Comparison of ENCODE assay signal across 9 mouse cellular contexts in the genomic region with DNA sequence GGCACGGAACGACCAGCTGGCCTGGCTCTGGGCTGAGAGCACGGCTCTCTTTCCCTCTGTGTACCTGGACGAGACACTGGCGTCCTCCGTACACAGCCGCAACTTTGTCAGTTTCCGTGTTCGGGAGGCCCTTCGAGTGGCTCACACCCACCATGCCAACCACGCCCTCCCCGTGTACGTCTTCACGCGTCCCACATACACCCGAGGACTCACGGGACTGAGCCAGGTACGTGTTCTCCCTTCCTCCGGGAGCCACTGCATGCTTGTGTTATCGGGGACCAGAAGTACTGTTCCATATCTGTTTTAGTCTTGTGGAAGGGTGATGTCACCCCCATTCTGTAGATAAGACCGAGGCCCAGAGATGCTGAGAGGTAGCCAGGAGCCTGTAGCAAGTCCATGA. TPM values are rescaled to one million over a fixed set of nuclear protein-coding genes. Genes with fewer than 3 reads are reported as not detected.
DNase-seq lines count a peak whose midpoint lies in the region; ATAC-seq and TF ChIP-seq lines count a peak whose summit lies in the region.
"Had no signal": no experiment of that assay in that cellular context is flagged by ENCODE, and none has a peak within 500 bp of the region (broad histone marks: within the 10 kb centered on the region; RNA-seq: fewer than 3 reads in every experiment).

No protein-coding gene starts in this region.

- no peaks in the 10 kb centered on the region for H3K27me3 ChIP-seq in kidney, postnatal 0 days (ENCODE audit: insufficient read depth, low read length)
- no peaks in the 10 kb centered on the region for H3K27me3 ChIP-seq in forebrain, embryonic 13.5 days
- no peaks in the 10 kb centered on the region for H3K27me3 ChIP-seq in liver, adult 2 months (ENCODE audit: control insufficient read depth, insufficient read depth, low read length)
- no peaks in the 10 kb centered on the region for H3K27me3 ChIP-seq in stomach, embryonic 14.5 days (ENCODE audit: control insufficient read depth, insufficient read depth, low read length)
- H3K27me3 ChIP-seq: Patski had no signal

- no peak overlapping the region for H3K27ac ChIP-seq in kidney, postnatal 0 days
- no peak overlapping the region for H3K27ac ChIP-seq in forebrain, embryonic 13.5 days
- peak overlapping the region; percentile 94 for H3K27ac ChIP-seq in liver, adult 2 months (replicated peaks; ENCODE audit: insufficient read depth, low read depth, low read length)
- H3K27ac ChIP-seq in stomach, embryonic 14.5 days (ENCODE audit: low read length), result no peak overlapping the region

- peaks cover 25% of the 10 kb centered on the region for H3K36me3 ChIP-seq in kidney, postnatal 0 days (ENCODE audit: insufficient read depth, low read length)
- peaks cover 55% of the 10 kb centered on the region for H3K36me3 ChIP-seq in forebrain, embryonic 13.5 days (ENCODE audit: poor library complexity, severe bottlenecking)
- H3K36me3 ChIP-seq in liver, adult 2 months (ENCODE audit: control insufficient read depth, insufficient read depth, low read length), result peaks cover 7% of the 10 kb centered on the region
- peaks cover 29% of the 10 kb centered on the region for H3K36me3 ChIP-seq in stomach, embryonic 14.5 days (ENCODE audit: control insufficient read depth, insufficient read depth, low read length)

- 84% methylated on average over 21 of the region's 21 CpGs for WGBS in kidney, postnatal 0 days
- WGBS in forebrain, embryonic 13.5 days, result 94% methylated on average over 21 of the region's 21 CpGs
- WGBS in liver, adult 2 months, result 61% methylated on average over 21 of the region's 21 CpGs
- 80% methylated on average over 21 of the region's 21 CpGs for WGBS in stomach, embryonic 14.5 days

- no peak overlapping the region for H3K9ac ChIP-seq in kidney, postnatal 0 days (ENCODE audit: low read depth, low read length)
- peak overlapping the region; percentile 89 for H3K9ac ChIP-seq in forebrain, embryonic 13.5 days
- peak overlapping the region; percentile 82 for H3K9ac ChIP-seq in liver, adult 2 months (ENCODE audit: low read depth, low read length)
- 0 out of 2 replicates have a peak overlapping the region, but pooled peaks have one; percentile 73 for H3K9ac ChIP-seq in stomach, embryonic 14.5 days (replicated peaks; ENCODE audit: low read depth, low read length)

- peak overlapping the region; percentile 74; the same call in 1 of the 2 replicates for H3K4me3 ChIP-seq in kidney, postnatal 0 days (replicated peaks; ENCODE audit: low read depth, low read length)
- peak overlapping the region; percentile 79 for H3K4me3 ChIP-seq in forebrain, embryonic 13.5 days
- peak overlapping the region; percentile 83 for H3K4me3 ChIP-seq in liver, adult 2 months (ENCODE audit: insufficient read depth, low read depth, low read length)
- H3K4me3 ChIP-seq in stomach, embryonic 14.5 days (ENCODE audit: low read depth, low read length), result peak overlapping the region; percentile 71; the same call in 1 of the 2 replicates

- H3K9me3 ChIP-seq in kidney, postnatal 0 days (replicated peaks; ENCODE audit: low read length), result no peaks in the 10 kb centered on the region
- H3K9me3 ChIP-seq in forebrain, embryonic 13.5 days (replicated peaks), result no peaks in the 10 kb centered on the region
- no peaks in the 10 kb centered on the region for H3K9me3 ChIP-seq in stomach, embryonic 14.5 days (ENCODE audit: control insufficient read depth, low read depth, low read length)

- H3K4me2 ChIP-seq in kidney, postnatal 0 days (ENCODE audit: low read length), result peak overlapping the region; percentile 78
- peak overlapping the region; percentile 95 for H3K4me2 ChIP-seq in forebrain, embryonic 13.5 days
- H3K4me2 ChIP-seq in stomach, embryonic 14.5 days (replicated peaks; ENCODE audit: low read depth, low read length), result peak overlapping the region; percentile 83

- TF ChIP-seq POLR2A in liver, adult 2 months (IDR thresholded peaks at IDR 0.05; ENCODE audit: extremely low read depth, insufficient read depth, low read length), result no peak

- no peak for DNase-seq in kidney, postnatal 0 days (ENCODE audit: low spot score)
- DNase-seq in kidney, adult 8-10 months, result no peak
- DNase-seq in liver, adult 2 months (ENCODE audit: extremely low read depth, low read depth, low spot score), result no peak
- no peak for DNase-seq in right cerebral cortex, postnatal 14 days
- no peak for DNase-seq in cerebellum, postnatal 25 days
- DNase-seq in adrenal gland, postnatal 14 days, result no peak

- H3K4me1 ChIP-seq in kidney, postnatal 0 days (replicated peaks; ENCODE audit: insufficient read depth, low read length), result peaks cover 29% of the 10 kb centered on the region
- H3K4me1 ChIP-seq in forebrain, embryonic 13.5 days, result peaks cover 53% of the 10 kb centered on the region
- H3K4me1 ChIP-seq in liver, adult 2 months (ENCODE audit: control insufficient read depth, insufficient read depth, low read length), result peaks cover 38% of the 10 kb centered on the region
- H3K4me1 ChIP-seq in stomach, embryonic 14.5 days (ENCODE audit: control insufficient read depth, insufficient read depth, low read length), result peaks cover 20% of the 10 kb centered on the region

- no peak for ATAC-seq in kidney, postnatal 0 days (replicated peaks; ENCODE audit: low FRiP score, low read depth)
- no peak for ATAC-seq in forebrain, embryonic 13.5 days
- ATAC-seq in stomach, embryonic 14.5 days (ENCODE audit: insufficient number of reproducible peaks, insufficient read depth, low FRiP score, low read depth), result no peak
- ATAC-seq: Patski had no signal

- peaks cover 24% of the 10 kb centered on the region; the same call in 1 of the 2 replicates for H3K79me2 ChIP-seq in liver, adult 2 months (ENCODE audit: control insufficient read depth, insufficient read depth, low read length)

- no peak for TF ChIP-seq CTCF in kidney, postnatal 0 days (IDR thresholded peaks at IDR 0.05; ENCODE audit: low read depth)
- TF ChIP-seq CTCF in liver, adult 2 months (IDR thresholded peaks at IDR 0.05; ENCODE audit: low read depth, low read length), result no peak

RNA-seq across cellular contexts. Expression of a gene that starts 3.1 kb away (rescaled TPM):
- polyA plus RNA-seq in kidney, postnatal 0 days (2015; fragmentation: Nextera tagmentation; extraction: Ambion mirVana), result 87.7 and 88.8 TPM in 2 replicates
- 85.4 and 99.5 TPM in 2 replicates for polyA plus RNA-seq in forebrain, embryonic 13.5 days (2015; fragmentation: Nextera tagmentation; extraction: Ambion mirVana)
- 38.4 and 49.0 TPM in 2 replicates for total RNA-seq in liver, adult 2 months (2014; rRNA removed)
- 64.1 and 66.3 TPM in 2 replicates for polyA plus RNA-seq in liver, adult 2 months (2012; rRNA removed)
- 119 and 127 TPM in 2 replicates for polyA plus RNA-seq in stomach, embryonic 14.5 days (2014; fragmentation: Nextera tagmentation; extraction: Ambion mirVana)
- total RNA-seq in adrenal gland, postnatal 14 days (2021), result 35.0 and 38.9 TPM in 2 replicates

RNA-seq across cellular contexts. Expression of a gene that starts 5.9 kb away (rescaled TPM):
- 5.0 and 6.0 TPM in 2 replicates for polyA plus RNA-seq in kidney, postnatal 0 days (2015; fragmentation: Nextera tagmentation; extraction: Ambion mirVana)
- polyA plus RNA-seq in forebrain, embryonic 13.5 days (2015; fragmentation: Nextera tagmentation; extraction: Ambion mirVana), result 8.4 and 8.5 TPM in 2 replicates
- 33.2 TPM in 2 replicates for total RNA-seq in liver, adult 2 months (2014; rRNA removed)
- 35.1 and 43.4 TPM in 2 replicates for polyA plus RNA-seq in liver, adult 2 months (2012; rRNA removed)
- polyA plus RNA-seq in stomach, embryonic 14.5 days (2014; fragmentation: Nextera tagmentation; extraction: Ambion mirVana), result 10.3 and 12.1 TPM in 2 replicates
- total RNA-seq in adrenal gland, postnatal 14 days (2021), result 9.9 and 17.6 TPM in 2 replicates

RNA-seq across cellular contexts. Expression of a gene that starts 7.8 kb away (rescaled TPM):
- polyA plus RNA-seq in kidney, postnatal 0 days (2015; fragmentation: Nextera tagmentation; extraction: Ambion mirVana), result 52.1 and 53.0 TPM in 2 replicates
- 80.7 and 84.8 TPM in 2 replicates for polyA plus RNA-seq in forebrain, embryonic 13.5 days (2015; fragmentation: Nextera tagmentation; extraction: Ambion mirVana)
- total RNA-seq in liver, adult 2 months (2014; rRNA removed), result 22.6 and 27.4 TPM in 2 replicates
- polyA plus RNA-seq in liver, adult 2 months (2012; rRNA removed), result 52.8 and 58.1 TPM in 2 replicates
- 36.2 and 40.3 TPM in 2 replicates for polyA plus RNA-seq in stomach, embryonic 14.5 days (2014; fragmentation: Nextera tagmentation; extraction: Ambion mirVana)
- 32.7 and 37.9 TPM in 2 replicates for total RNA-seq in adrenal gland, postnatal 14 days (2021)

RNA-seq across cellular contexts. Expression of a gene that starts 7.8 kb away (rescaled TPM):
- polyA plus RNA-seq in kidney, postnatal 0 days (2015; fragmentation: Nextera tagmentation; extraction: Ambion mirVana), result 20.3 and 22.3 TPM in 2 replicates
- polyA plus RNA-seq in forebrain, embryonic 13.5 days (2015; fragmentation: Nextera tagmentation; extraction: Ambion mirVana), result 14.5 and 17.9 TPM in 2 replicates
- total RNA-seq in liver, adult 2 months (2014; rRNA removed), result 12.3 and 12.8 TPM in 2 replicates
- polyA plus RNA-seq in liver, adult 2 months (2012; rRNA removed), result 88.5 and 130 TPM in 2 replicates
- polyA plus RNA-seq in stomach, embryonic 14.5 days (2014; fragmentation: Nextera tagmentation; extraction: Ambion mirVana), result 17.3 and 19.9 TPM in 2 replicates
- 19.6 and 21.0 TPM in 2 replicates for total RNA-seq in adrenal gland, postnatal 14 days (2021)

RNA-seq across cellular contexts. Expression of a gene that starts 9.8 kb away (rescaled TPM):
- 1.3 and 2.0 TPM in 2 replicates for polyA plus RNA-seq in kidney, postnatal 0 days (2015; fragmentation: Nextera tagmentation; extraction: Ambion mirVana)
- polyA plus RNA-seq in forebrain, embryonic 13.5 days (2015; fragmentation: Nextera tagmentation; extraction: Ambion mirVana), result 1.1 and 1.5 TPM in 2 replicates
- 0.13 and 0.18 TPM in 2 replicates for total RNA-seq in liver, adult 2 months (2014; rRNA removed)
- 0.29 and 0.54 TPM in 2 replicates for polyA plus RNA-seq in liver, adult 2 months (2012; rRNA removed)
- 1.0 and 1.4 TPM in 2 replicates for polyA plus RNA-seq in stomach, embryonic 14.5 days (2014; fragmentation: Nextera tagmentation; extraction: Ambion mirVana)
- 1.4 and 1.6 TPM in 2 replicates for total RNA-seq in adrenal gland, postnatal 14 days (2021)
